Mouse (Mus musculus): ENCODE results near the gene Heatr3. TPM values are rescaled to one million over a fixed set of nuclear protein-coding genes. Genes with fewer than 3 reads are reported as not detected.
A peak's percentile ranks its signal among the peaks of the same experiment; 100 is the strongest.
"Not testable (repeated sequence)": the region's sequence is repeated elsewhere in the genome, so short reads cannot be mapped to it uniquely, and the experiment has no call there.

The Heatr3 gene
- polyA plus RNA-seq, 1 experiment from 2014 or later: 52.9 TPM

DNA sequence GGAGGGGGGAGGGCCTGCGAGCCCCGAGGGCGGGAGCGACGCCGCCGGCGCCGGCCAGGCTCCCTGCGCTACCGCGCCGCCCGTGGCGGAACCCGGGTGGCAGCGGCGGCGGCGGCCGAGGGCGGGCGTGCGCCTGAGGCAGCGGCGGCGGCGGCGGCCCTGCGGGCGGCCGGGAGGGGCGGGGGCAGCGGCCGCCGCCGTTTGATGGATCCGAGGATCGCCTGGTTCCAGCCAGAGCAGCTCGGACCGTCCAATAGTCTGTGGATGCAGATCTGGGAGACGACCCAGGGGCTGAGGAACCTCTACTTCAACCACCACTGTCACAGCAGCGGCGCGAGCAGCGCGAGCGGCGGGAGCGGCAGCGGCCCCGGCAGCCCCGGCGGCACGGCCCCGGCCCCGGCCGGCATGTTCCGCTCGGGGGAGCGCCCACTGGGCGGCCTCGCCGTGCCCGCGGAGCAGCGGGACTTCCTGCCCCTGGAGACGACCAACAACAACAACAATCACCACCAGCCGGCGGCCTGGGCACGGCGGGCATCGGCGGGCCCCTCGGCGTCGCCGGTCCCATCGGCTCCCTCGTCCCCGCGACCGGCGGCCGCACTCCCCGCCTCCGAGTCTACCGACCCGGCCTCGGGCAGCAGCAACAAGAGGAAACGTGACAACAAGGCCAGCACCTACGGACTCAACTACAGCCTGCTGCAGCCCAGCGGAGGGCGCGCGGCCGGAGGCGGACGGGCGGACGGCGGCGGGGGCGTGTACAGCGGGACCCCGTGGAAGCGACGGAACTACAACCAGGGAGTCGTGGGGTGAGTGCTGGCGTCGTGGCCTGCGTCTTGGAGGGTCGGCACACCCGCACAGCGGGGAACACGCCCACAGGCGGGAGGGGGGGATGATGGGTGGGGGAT lies 62.3 kb downstream of the Heatr3 start:
- Histone ChIP-seq H3K36me3 (replicated peaks) (peaks cover 25% of the 10 kb centered on the region), H3K27me3 (ENCODE audit: poor library complexity, severe bottlenecking) (no peaks in the 10 kb centered on the region), H3K4me3 (peak overlapping the region; percentile 96), H3K9me3 (no peaks in the 10 kb centered on the region), H3K4me1 (peaks cover 58% of the 10 kb centered on the region), H3K27ac (peak overlapping the region; percentile 97)
- under 1% methylated on average over 114 of the region's 117 CpGs for WGBS
- DNase-seq (ENCODE audit: extremely low spot score, low spot score): peak; percentile 51

DNA sequence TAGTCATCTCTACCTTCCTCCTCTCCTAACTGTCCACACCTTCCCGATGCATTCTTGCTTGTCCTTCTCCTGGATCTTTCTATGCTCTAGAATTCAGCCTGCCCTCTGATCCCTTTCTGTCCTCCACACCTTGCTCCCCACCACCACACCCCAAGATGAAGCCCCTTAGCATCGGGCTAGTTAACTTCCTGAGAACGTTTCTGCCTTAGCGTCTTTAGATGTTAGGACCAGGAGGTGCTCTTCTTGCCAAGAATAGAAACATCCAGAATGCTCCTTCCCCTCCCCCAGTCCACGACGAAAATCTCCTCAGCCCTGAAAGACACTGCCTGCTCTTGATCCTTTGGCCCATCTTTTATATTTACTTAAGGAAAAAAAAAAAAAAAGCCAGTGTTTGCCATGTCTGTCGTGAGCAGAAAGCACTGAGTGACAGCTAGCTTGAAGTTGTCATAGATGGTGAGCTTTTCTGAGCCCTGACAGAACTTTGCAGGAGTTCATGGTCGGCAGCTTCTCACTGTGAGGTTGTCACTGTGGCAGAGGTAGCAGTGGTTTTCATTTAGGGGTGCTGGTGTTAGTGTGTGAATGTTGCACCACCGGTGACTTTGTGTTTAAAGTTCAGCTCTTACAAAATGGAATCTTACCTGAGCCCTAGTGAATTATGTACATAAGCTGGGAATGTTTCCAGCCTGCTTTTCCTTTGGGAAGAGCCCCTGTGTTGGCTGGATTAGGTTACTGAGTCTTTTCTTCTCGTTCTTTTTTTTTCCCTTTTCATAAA lies 63.3 kb downstream of the Heatr3 start:
- DNase-seq (ENCODE audit: extremely low spot score, low spot score): no peak
- Histone ChIP-seq H3K4me1 (peaks cover 64% of the 10 kb centered on the region), H3K36me3 (replicated peaks) (peaks cover 35% of the 10 kb centered on the region), H3K9me3 (no peaks in the 10 kb centered on the region), H3K4me3 (peak overlapping the region; percentile 96), H3K27ac (peak overlapping the region; percentile 97; the same call in 1 of the 2 replicates), H3K27me3 (ENCODE audit: poor library complexity, severe bottlenecking) (no peaks in the 10 kb centered on the region)
- WGBS: 30% methylated on average over 10 of the region's 10 CpGs

GRCm38 (mm10) chr8:88201641-88202040 lies 64.0 kb downstream of the Heatr3 start:
- H3K9me3 ChIP-seq: no peaks in the 10 kb centered on the region
- H3K27ac ChIP-seq: no peak overlapping the region
- peak overlapping the region; percentile 96; the same call in 1 of the 2 replicates for H3K4me3 ChIP-seq
- H3K27me3 ChIP-seq (ENCODE audit: poor library complexity, severe bottlenecking): no peaks in the 10 kb centered on the region
- no peak for DNase-seq (ENCODE audit: extremely low spot score, low spot score)
- H3K36me3 ChIP-seq (replicated peaks): peaks cover 39% of the 10 kb centered on the region
- peaks cover 67% of the 10 kb centered on the region for H3K4me1 ChIP-seq
- WGBS: 47% methylated on average over 3 of the region's 3 CpGs

DNA sequence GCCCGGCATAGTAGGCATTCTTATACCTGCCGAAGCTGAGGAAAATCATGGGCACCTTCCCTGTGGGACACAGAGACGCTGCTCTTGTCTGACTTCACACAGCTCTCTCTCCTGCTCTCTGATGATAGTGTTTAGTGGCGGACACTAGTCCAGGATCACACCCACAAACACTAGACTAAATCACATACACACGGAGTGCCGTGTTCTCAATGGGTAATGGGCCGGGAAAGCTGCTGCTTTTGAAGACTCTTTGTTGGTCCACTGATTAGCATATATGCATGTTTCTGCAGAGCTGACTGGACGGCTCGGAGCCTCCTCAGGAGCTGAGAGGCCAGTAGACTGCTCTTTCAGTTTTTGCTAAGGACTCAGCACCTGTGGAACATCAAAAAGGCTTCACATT lies 68.4 kb downstream of the Heatr3 start:
- 90% methylated on average over 9 of the region's 9 CpGs for WGBS

GRCm38 (mm10) chr8:88207121-88207821 lies 69.6 kb downstream of the Heatr3 start:
- no peak overlapping the region for H3K4me3 ChIP-seq
- DNase-seq (ENCODE audit: extremely low spot score, low spot score): no peak
- peaks cover 55% of the 10 kb centered on the region for H3K36me3 ChIP-seq (replicated peaks)
- H3K4me1 ChIP-seq: peaks cover 36% of the 10 kb centered on the region
- 94% methylated on average over 7 of the region's 7 CpGs for WGBS
- no peak overlapping the region for H3K27ac ChIP-seq
- no peaks in the 10 kb centered on the region for H3K27me3 ChIP-seq (ENCODE audit: poor library complexity, severe bottlenecking)
- H3K9me3 ChIP-seq: no peaks in the 10 kb centered on the region

More for the DNA sequence above, 68.4 kb downstream of the Heatr3 start:
- no peak overlapping the region for H3K27ac ChIP-seq
- H3K4me3 ChIP-seq: no peak overlapping the region
- no peaks in the 10 kb centered on the region for H3K9me3 ChIP-seq
- peaks cover 48% of the 10 kb centered on the region for H3K4me1 ChIP-seq
- no peaks in the 10 kb centered on the region for H3K27me3 ChIP-seq (ENCODE audit: poor library complexity, severe bottlenecking)
- DNase-seq (ENCODE audit: extremely low spot score, low spot score): no peak
- H3K36me3 ChIP-seq (replicated peaks): peaks cover 55% of the 10 kb centered on the region

DNA sequence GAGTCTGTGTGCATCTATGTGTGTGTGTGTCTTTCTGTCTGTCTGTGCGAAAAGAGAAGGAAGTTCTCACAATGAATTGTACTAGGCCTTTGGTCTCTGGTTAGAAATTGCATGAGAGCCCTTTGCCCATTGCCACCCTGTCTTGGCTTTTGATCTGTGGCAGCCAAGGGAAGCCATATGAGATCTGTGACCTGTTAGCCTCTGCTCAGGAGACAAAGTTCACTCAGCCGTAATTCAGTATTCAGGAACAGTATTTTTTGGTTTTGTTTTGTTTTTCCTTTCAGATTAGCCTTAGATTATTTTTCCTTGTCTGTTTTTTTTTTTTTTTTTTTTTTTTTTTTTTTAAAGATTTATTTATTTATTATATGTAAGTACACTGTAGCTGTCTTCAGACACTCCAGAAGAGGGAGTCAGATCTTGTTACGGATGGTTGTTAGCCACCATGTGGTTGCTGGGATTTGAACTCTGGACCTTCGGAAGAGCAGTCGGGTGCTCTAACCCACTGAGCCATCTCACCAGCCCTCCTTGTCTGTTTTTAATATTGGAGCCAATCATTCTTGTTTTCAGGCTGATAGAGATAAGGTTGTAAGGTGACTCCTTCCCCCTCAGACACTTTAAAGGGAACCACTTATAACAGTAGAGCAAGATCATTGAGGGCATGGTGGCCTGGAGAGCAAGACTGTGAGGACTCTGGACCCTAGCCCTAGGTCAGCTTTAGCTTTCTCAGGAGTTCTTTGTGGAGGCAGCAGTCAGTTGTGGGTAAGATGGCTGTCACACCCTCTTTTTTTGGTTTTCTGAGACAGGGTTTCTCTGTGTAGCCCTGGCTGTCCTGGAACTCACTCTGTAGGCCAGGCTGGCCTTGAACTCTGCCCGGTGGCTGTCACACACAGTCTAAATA lies 72.5 kb downstream of the Heatr3 start:
- H3K27me3 ChIP-seq (ENCODE audit: poor library complexity, severe bottlenecking); H3K4me1 ChIP-seq; H3K4me3 ChIP-seq; DNase-seq (ENCODE audit: extremely low spot score, low spot score); H3K9me3 ChIP-seq; H3K27ac ChIP-seq: not testable (repeated sequence)
- peaks cover 42% of the 10 kb centered on the region for H3K36me3 ChIP-seq (replicated peaks)
- 87% methylated on average over 5 of the region's 6 CpGs for WGBS

DNA sequence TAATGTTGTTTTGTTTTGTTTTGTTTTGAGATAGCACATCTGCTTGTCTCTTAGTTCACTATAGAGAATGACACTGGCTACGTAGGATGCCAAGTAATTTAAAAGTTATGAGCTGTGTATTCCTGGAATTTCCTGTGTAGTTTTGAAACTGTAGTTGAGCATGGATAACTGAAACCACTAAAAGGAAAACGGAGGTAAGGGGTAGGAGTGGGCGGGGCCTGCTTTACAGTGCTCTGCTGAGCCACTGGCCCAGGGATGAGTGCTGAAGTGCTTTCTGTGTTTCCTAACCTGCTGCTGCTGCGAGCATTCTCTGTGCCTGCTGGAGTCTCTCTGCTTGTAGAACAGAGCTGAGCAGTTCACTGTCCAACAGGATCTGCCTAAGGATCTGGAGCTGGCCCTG lies 83.7 kb downstream of the Heatr3 start:
- no peaks in the 10 kb centered on the region for H3K27me3 ChIP-seq (ENCODE audit: poor library complexity, severe bottlenecking)
- 74% methylated on average over 4 of the region's 4 CpGs for WGBS
- no peak for DNase-seq (ENCODE audit: extremely low spot score, low spot score)
- no peaks in the 10 kb centered on the region for H3K9me3 ChIP-seq
- H3K4me3 ChIP-seq: no peak overlapping the region
- H3K27ac ChIP-seq: no peak overlapping the region
- H3K4me1 ChIP-seq: peaks cover 30% of the 10 kb centered on the region
- H3K36me3 ChIP-seq (replicated peaks): peaks cover 11% of the 10 kb centered on the region

Small RNA genes lying within 50 kb of the gene (microRNA-seq; reads per million reads assigned to microRNA genes)
- 1.2 reads per million for gene Mir7071

Other genes with a start within 250 kb of the Heatr3 start
- gene Zfp423, start 178.3 kb upstream of the Heatr3 start, polyA plus RNA-seq (2016; fragmentation: Nextera tagmentation; extraction: Ambion mirVana): 24.7 and 25.2 TPM in 2 replicates
- 46.0 and 46.7 TPM in 2 replicates for gene Cnep1r1, start 19.1 kb upstream of the Heatr3 start, polyA plus RNA-seq (2016; fragmentation: Nextera tagmentation; extraction: Ambion mirVana)
- 8.1 and 9.0 TPM in 2 replicates for gene Tent4b, start 61.4 kb downstream of the Heatr3 start, polyA plus RNA-seq (2016; fragmentation: Nextera tagmentation; extraction: Ambion mirVana)
- 3.1 and 4.0 TPM in 2 replicates for gene Adcy7, start 134.5 kb downstream of the Heatr3 start, polyA plus RNA-seq (2016; fragmentation: Nextera tagmentation; extraction: Ambion mirVana)
- gene Brd7, start 224.3 kb downstream of the Heatr3 start, polyA plus RNA-seq (2016; fragmentation: Nextera tagmentation; extraction: Ambion mirVana): 78.7 and 87.8 TPM in 2 replicates